Mouse (Mus musculus): ENCODE measurements at regions not wholly inside any gene's neighbourhood (a gene's known extent, or its start where the extent isn't known, plus 50 kb on each side); places are given as distances from the start of the nearest gene placed in this dataset.
A peak's percentile ranks its signal among the peaks of the same experiment; 100 is the strongest.
"Not testable (repeated sequence)": the region's sequence is repeated elsewhere in the genome, so short reads cannot be mapped to it uniquely, and the experiment has no call there.

DNA sequence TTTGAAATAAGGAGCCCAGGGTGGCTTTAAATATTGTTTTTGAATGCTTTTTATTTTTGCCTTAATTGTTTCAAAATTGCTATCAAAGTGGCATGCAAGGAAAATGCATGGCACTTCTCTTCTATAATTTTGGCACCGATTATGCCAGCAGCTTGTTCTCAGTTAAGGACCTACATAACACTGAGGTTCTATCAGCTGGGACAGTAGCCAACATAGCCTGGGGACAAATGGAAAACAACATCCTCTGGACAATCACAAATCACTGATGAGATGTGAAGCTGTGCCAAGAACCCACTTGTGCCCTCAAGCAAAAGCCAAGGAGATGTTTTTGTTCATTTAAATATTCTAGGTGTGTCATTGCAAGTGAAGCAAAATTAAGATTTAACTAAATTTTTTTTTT is 364.9 kb downstream of the 4931400O07Rik start:
- not testable (repeated sequence) for H3K27ac ChIP-seq (replicated peaks; ENCODE audit: low read depth, low read length); H3K9ac ChIP-seq (replicated peaks; ENCODE audit: low read length); ATAC-seq (ENCODE audit: low FRiP score, low TSS enrichment); H3K27me3 ChIP-seq (ENCODE audit: control insufficient read depth, insufficient read depth, low read length); H3K9me3 ChIP-seq (ENCODE audit: control insufficient read depth, low read length); H3K4me1 ChIP-seq (ENCODE audit: control insufficient read depth, insufficient read depth, low read length); H3K4me3 ChIP-seq (replicated peaks; ENCODE audit: low read depth, low read length); H3K4me2 ChIP-seq (ENCODE audit: low read length); H3K36me3 ChIP-seq (ENCODE audit: control insufficient read depth, insufficient read depth, low read length)
- WGBS = 89% methylated on average over 1 of the region's 1 CpGs
- DNase-seq = peak; percentile 2

Measured in midbrain, embryonic 14.5 days (tissue).